Mouse (Mus musculus) testis, adult 2 months (tissue): ENCODE measurements around the gene Dgki. TPM values are rescaled to one million over a fixed set of nuclear protein-coding genes. Genes with fewer than 3 reads are reported as not detected.

ENCODE experiments used
- H3K27ac ChIP-seq: fragments of 200-500 bp; 2 replicates; pipeline ENCODE4 v1.5.1; 2012; ENCODE audit warnings: low read depth, low read length; ENCODE audit not compliant: control insufficient read depth, insufficient read depth
- H3K27me3 ChIP-seq: fragments of 200-500 bp; 2 replicates; pipeline ENCODE4 v1.6.1; 2012; ENCODE audit warnings: mild to moderate bottlenecking, low read length, moderate library complexity; ENCODE audit not compliant: control insufficient read depth, insufficient read depth
- H3K36me3 ChIP-seq: fragments of 200-500 bp; 2 replicates; pipeline ENCODE4 v1.6.1; 2012; ENCODE audit warnings: mild to moderate bottlenecking, low read length; ENCODE audit not compliant: control insufficient read depth, insufficient read depth
- H3K4me1 ChIP-seq: fragments of 200-500 bp; 2 replicates; pipeline ENCODE4 v1.6.1; 2012; ENCODE audit warnings: low read length; ENCODE audit not compliant: control insufficient read depth, insufficient read depth
- H3K4me3 ChIP-seq: fragments of 200-500 bp; 2 replicates; pipeline ENCODE4 v1.5.1; 2012; ENCODE audit warnings: low read depth, mild to moderate bottlenecking, low read length, moderate library complexity, mixed read lengths; ENCODE audit not compliant: control insufficient read depth
- CTCF ChIP-seq: fragments of 200-500 bp; IDR thresholded peaks from 2 replicates; pipeline ENCODE4 v1.5.1; 2012; ENCODE audit warnings: low read depth, mild to moderate bottlenecking, inconsistent platforms, low read length, moderate library complexity; ENCODE audit not compliant: control insufficient read depth, insufficient read depth, insufficient replicate concordance
- POLR2A ChIP-seq: fragments of 200-500 bp; IDR thresholded peaks from 2 replicates; pipeline ENCODE4 v1.6.1; 2012; ENCODE audit warnings: low read depth, mild to moderate bottlenecking, inconsistent platforms, low read length, moderate library complexity; ENCODE audit not compliant: control insufficient read depth
- polyA plus RNA-seq: library from polyadenylated mRNA; depleted of rRNA; stranded (reverse); fragments of >200 nt; gene quantifications from 2 replicates; pipeline ENCODE4 v1.2.3, GENCODE M21; 2012

Gene Dgki
- polyA plus RNA-seq, 1 experiment = 0.10 TPM

DNA sequence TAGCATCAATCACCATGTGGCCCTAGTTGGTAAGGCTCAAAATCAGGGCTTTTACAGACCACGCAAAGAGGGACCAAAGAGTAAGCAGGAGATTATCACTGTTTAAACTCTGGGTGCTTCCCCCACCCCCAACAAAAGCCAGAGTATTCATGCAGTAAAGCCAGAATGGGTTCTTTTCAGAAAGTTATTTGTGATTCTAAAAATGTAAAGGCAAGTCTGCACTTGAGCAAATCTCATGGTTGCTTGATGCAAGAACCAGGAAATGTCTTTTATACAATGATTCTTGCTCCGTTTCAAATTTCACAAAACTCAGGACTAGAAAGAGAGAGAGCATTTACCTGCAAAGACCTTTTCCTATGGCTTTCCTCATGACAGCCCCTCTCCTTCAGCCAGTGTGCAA is 7.9 kb downstream of the Dgki start:
- Histone ChIP-seq H3K27ac (no peak overlapping the region), H3K4me3 (no peak overlapping the region), H3K36me3 (no peaks in the 10 kb centered on the region)

DNA sequence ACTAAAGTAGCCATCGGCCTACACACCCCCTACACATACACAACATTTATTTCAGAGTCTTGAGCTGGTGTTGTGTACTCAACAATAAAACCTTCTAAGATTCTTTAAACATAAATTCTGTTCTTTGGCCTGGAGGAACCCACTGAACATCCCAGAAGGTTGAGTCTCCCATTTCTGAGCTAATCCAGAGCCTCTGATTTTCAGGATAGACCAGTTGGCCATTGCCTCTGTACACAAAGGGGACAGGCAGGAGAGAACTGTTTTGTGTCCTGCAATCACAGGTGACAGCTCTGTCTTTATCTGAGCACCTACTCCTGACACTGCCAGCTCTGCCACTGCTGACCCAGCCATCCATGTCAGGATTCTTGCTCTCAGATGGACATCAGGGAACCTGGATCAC is 8.8 kb downstream of the Dgki start:
- Histone ChIP-seq H3K27me3 (no peaks in the 10 kb centered on the region), H3K36me3 (no peaks in the 10 kb centered on the region), H3K4me1 (no peaks in the 10 kb centered on the region), H3K4me3 (no peak overlapping the region), H3K27ac (no peak overlapping the region)
- no peak for TF ChIP-seq CTCF
- TF ChIP-seq POLR2A = no peak

More for the DNA sequence above, 7.9 kb downstream of the Dgki start:
- TF ChIP-seq POLR2A (no peak), CTCF (no peak)
- Histone ChIP-seq H3K4me1 (no peaks in the 10 kb centered on the region), H3K27me3 (no peaks in the 10 kb centered on the region)

DNA sequence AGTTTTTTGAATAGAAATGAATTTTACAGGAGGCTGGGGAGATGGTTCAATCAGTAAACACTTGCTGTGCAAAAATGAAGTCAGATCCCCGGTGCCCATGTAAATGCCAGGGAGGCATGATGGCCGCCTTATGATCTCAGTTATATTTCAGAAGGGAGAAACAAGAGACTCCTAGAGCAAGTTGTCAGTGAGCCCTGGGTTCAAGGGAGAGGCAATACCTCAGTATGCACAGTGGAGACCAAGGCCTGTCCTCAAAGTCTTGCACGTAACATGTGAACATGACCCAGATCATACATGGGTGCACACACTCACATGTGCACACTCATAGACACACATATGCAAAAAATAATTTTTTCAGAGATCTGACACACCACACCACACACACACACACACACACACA is 9.3 kb downstream of the Dgki start:
- Histone ChIP-seq H3K27me3 (no peaks in the 10 kb centered on the region), H3K27ac (no peak overlapping the region), H3K4me1 (no peaks in the 10 kb centered on the region), H3K4me3 (no peak overlapping the region), H3K36me3 (no peaks in the 10 kb centered on the region)
- TF ChIP-seq POLR2A (no peak), CTCF (no peak)

DNA sequence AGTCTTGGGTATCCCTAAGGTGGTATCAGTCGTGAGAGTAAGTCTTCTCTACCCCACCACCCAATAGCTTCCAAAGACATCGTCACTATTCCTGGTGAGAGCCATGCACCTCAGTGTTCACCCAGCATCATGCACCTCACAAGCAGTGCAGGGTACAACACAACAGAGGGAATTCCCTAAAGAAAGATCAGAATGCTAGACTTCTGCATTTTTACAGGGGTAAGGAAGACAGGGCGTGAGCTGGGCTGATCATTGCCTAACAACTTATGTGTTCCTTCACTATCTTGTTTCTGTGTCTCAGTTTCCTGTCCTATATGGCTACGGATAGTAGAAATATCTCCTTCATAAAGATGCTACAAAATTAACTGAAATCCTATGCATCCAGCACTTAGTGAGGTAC is 13.8 kb downstream of the Dgki start:
- H3K27me3 ChIP-seq = no peaks in the 10 kb centered on the region
- H3K27ac ChIP-seq = no peak overlapping the region

DNA sequence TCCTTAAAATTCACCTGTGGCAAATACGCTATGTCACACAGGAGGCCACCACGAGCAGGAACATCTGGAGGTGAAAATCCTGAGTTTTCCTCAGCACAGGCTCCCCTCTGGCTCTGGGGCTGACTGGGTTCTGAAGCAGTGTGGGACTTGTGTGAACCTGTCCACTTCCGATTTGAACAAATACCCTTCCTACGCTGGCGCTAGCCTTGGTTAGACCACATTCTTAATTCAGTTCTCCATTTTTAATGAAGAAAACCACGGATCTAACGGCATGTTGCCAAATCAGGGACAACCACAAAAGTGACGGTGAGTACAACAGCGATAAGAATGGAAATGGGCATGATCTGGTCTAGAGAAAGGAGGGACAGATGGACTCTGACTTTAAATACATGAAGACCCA is 15.1 kb downstream of the Dgki start:
- no peaks in the 10 kb centered on the region for H3K36me3 ChIP-seq
- no peak overlapping the region for H3K27ac ChIP-seq
- H3K4me1 ChIP-seq = no peaks in the 10 kb centered on the region
- TF ChIP-seq POLR2A (no peak), CTCF (no peak)
- H3K4me3 ChIP-seq = no peak overlapping the region
- no peaks in the 10 kb centered on the region for H3K27me3 ChIP-seq

More for the DNA sequence above, 13.8 kb downstream of the Dgki start:
- no peaks in the 10 kb centered on the region for H3K36me3 ChIP-seq
- H3K4me1 ChIP-seq = no peaks in the 10 kb centered on the region
- no peak overlapping the region for H3K4me3 ChIP-seq
- no peak for TF ChIP-seq CTCF
- no peak for TF ChIP-seq POLR2A

DNA sequence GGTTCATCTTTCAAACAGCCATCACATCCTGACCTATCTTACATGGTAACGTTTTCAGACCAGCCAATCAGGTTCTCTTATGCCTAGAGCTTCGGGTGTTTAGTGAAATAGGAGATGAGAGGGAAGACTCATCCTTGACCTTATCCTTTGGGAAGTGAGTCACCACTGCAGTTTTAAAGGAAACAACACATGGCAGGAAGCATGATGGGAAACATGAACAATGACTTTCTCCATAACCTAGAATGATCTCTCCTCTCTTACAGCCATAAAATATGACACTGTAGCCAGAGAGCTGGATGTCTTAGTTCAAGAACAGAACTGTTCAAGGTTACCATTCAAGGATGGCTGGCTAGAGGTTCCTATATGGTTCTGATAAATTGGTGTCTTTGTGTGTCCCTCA is 16.6 kb downstream of the Dgki start:
- no peaks in the 10 kb centered on the region for H3K27me3 ChIP-seq
- H3K4me3 ChIP-seq = no peak overlapping the region
- no peaks in the 10 kb centered on the region for H3K4me1 ChIP-seq
- H3K27ac ChIP-seq = no peak overlapping the region
- no peaks in the 10 kb centered on the region for H3K36me3 ChIP-seq
- TF ChIP-seq POLR2A (no peak), CTCF (no peak)

DNA sequence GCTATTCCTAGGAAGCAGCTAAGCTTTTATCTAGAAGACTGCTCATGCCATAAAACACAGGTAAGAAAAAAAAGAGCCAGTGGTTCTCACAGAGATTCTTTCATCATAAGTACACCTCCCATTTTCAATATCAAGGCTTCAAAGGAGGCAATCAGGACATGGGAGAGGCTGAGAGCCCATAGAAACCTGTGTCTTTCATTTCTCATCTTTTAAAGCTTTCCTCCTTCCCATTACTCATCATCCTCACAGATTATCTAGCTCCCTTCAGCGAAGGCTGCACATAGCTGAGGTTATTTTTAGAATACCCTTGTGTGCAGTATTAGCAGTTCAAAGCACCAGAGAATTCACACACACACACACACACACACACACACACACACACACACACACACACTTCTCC is 17.3 kb downstream of the Dgki start:
- no peak overlapping the region for H3K4me3 ChIP-seq
- H3K36me3 ChIP-seq = no peaks in the 10 kb centered on the region
- H3K27ac ChIP-seq = no peak overlapping the region
- TF ChIP-seq CTCF = no peak
- no peak for TF ChIP-seq POLR2A
- no peaks in the 10 kb centered on the region for H3K27me3 ChIP-seq
- no peaks in the 10 kb centered on the region for H3K4me1 ChIP-seq
